Mouse (Mus musculus): ENCODE data around the gene Angptl2.

- no peak for TF ChIP-seq POLR2A (IDR thresholded peaks at IDR 0.05; ENCODE audit: low read depth, low read length)
- no peak for TF ChIP-seq CTCF (IDR thresholded peaks at IDR 0.05; ENCODE audit: borderline replicate concordance, insufficient read depth, low read length)
Measured at GRCm38 (mm10) chr2:33178243-33178932, 37.5 kb upstream of the Angptl2 start.

Data from embryonic fibroblast, embryonic 13.5 days (primary cell).